Mouse (Mus musculus): ENCODE data around the gene Ftl1-ps1. TPM values are rescaled to one million over a fixed set of nuclear protein-coding genes. Genes with fewer than 3 reads are reported as not detected.

Ftl1-ps1 gene
- polyA plus RNA-seq (2016; fragmentation: Nextera tagmentation; extraction: Ambion mirVana), result 91.7 and 104 TPM in 2 replicates

GRCm38 (mm10) chr13:74399298-74399839 is at the start of gene Ftl1-ps1:
TSS of gene Ftl1-ps1 (plus strand) at chr13:74399694.
- ATAC-seq (ENCODE audit: low FRiP score, low read depth), result no peak
- Histone ChIP-seq H3K4me3 (no peak within 1 kb of the TSS), H3K27ac (no peak within 1 kb of the TSS), H3K27me3 (replicated peaks) (no peaks in the 10 kb centered on the region), H3K4me1 (no peaks in the 10 kb centered on the region), H3K9ac (no peak within 1 kb of the TSS), H3K9me3 (no peaks in the 10 kb centered on the region), H3K4me2 (replicated peaks) (peak within 1 kb of the TSS; percentile 38), H3K36me3 (no peaks in the 10 kb centered on the region)
- 11% methylated on average over 11 of the region's 11 CpGs for WGBS

GRCm38 (mm10) chr13:74350435-74350906 is 49.0 kb upstream of the Ftl1-ps1 start:
- Histone ChIP-seq H3K27ac (no peak overlapping the region), H3K36me3 (peaks cover 14% of the 10 kb centered on the region), H3K9ac (peak overlapping the region; percentile 80), H3K9me3 (no peaks in the 10 kb centered on the region), H3K27me3 (replicated peaks) (no peaks in the 10 kb centered on the region), H3K4me1 (peaks cover 14% of the 10 kb centered on the region), H3K4me3 (peak overlapping the region; percentile 75), H3K4me2 (replicated peaks) (peak overlapping the region; percentile 63)
- WGBS, result 3% methylated on average over 15 of the region's 15 CpGs
- ATAC-seq (ENCODE audit: low FRiP score, low read depth), result peak; percentile 66

- Histone ChIP-seq H3K9ac (no peak overlapping the region), H3K9me3 (no peaks in the 10 kb centered on the region), H3K36me3 (peaks cover 47% of the 10 kb centered on the region), H3K4me2 (replicated peaks) (no peak overlapping the region), H3K4me3 (no peak overlapping the region), H3K4me1 (no peaks in the 10 kb centered on the region), H3K27me3 (replicated peaks) (no peaks in the 10 kb centered on the region), H3K27ac (no peak overlapping the region)
- ATAC-seq (ENCODE audit: low FRiP score, low read depth), result no peak
- WGBS, result 97% methylated on average over 13 of the region's 13 CpGs
These were observed 43.0 kb upstream of the Ftl1-ps1 start for GRCm38 (mm10) chr13:74356491-74356890.

- Histone ChIP-seq H3K27ac (no peak overlapping the region), H3K36me3 (peaks cover 25% of the 10 kb centered on the region), H3K4me2 (replicated peaks) (no peak overlapping the region), H3K4me3 (no peak overlapping the region), H3K4me1 (no peaks in the 10 kb centered on the region), H3K9me3 (no peaks in the 10 kb centered on the region), H3K9ac (no peak overlapping the region), H3K27me3 (replicated peaks) (no peaks in the 10 kb centered on the region)
- ATAC-seq (ENCODE audit: low FRiP score, low read depth), result no peak
- WGBS, result 79% methylated on average over 2 of the region's 2 CpGs
These were observed 37.3 kb upstream of the Ftl1-ps1 start for GRCm38 (mm10) chr13:74362218-74362617.

- Histone ChIP-seq H3K9me3 (no peaks in the 10 kb centered on the region), H3K4me2 (replicated peaks) (no peak overlapping the region), H3K9ac (no peak overlapping the region), H3K4me3 (no peak overlapping the region), H3K36me3 (peaks cover 21% of the 10 kb centered on the region), H3K4me1 (no peaks in the 10 kb centered on the region), H3K27ac (no peak overlapping the region), H3K27me3 (replicated peaks) (no peaks in the 10 kb centered on the region)
- 91% methylated on average over 13 of the region's 13 CpGs for WGBS
- 0 out of 2 replicates have a peak, but pooled peaks have one; percentile 28 for ATAC-seq (ENCODE audit: low FRiP score, low read depth)
These were observed 36.2 kb upstream of the Ftl1-ps1 start for GRCm38 (mm10) chr13:74363176-74363858.

GRCm38 (mm10) chr13:74363859-74364235 is 35.6 kb upstream of the Ftl1-ps1 start, which contains the start of gene Lrrc14b:
TSS of gene Lrrc14b (minus strand) at chr13:74364005.
- no peak within 1 kb of the TSS for H3K4me2 ChIP-seq (replicated peaks)
- H3K27me3 ChIP-seq (replicated peaks), result no peaks in the 10 kb centered on the region
- peaks cover 16% of the 10 kb centered on the region for H3K36me3 ChIP-seq
- H3K9ac ChIP-seq, result no peak within 1 kb of the TSS
- 91% methylated on average over 8 of the region's 8 CpGs for WGBS
- H3K27ac ChIP-seq, result no peak within 1 kb of the TSS
- no peaks in the 10 kb centered on the region for H3K4me1 ChIP-seq
- no peak for ATAC-seq (ENCODE audit: low FRiP score, low read depth)
- H3K4me3 ChIP-seq, result no peak within 1 kb of the TSS
- H3K9me3 ChIP-seq, result no peaks in the 10 kb centered on the region

GRCm38 (mm10) chr13:74381533-74382276 is 17.8 kb upstream of the Ftl1-ps1 start:
- Histone ChIP-seq H3K4me3 (no peak overlapping the region), H3K27ac (no peak overlapping the region), H3K36me3 (no peaks in the 10 kb centered on the region), H3K9me3 (no peaks in the 10 kb centered on the region), H3K4me2 (replicated peaks) (no peak overlapping the region), H3K9ac (no peak overlapping the region), H3K27me3 (replicated peaks) (no peaks in the 10 kb centered on the region), H3K4me1 (0 out of 2 replicates have a peak, but pooled peaks cover 8% of the 10 kb centered on the region)
- 48% methylated on average over 10 of the region's 10 CpGs for WGBS
- no peak for ATAC-seq (ENCODE audit: low FRiP score, low read depth)

GRCm38 (mm10) chr13:74382289-74382688 is 17.2 kb upstream of the Ftl1-ps1 start:
- Histone ChIP-seq H3K4me3 (no peak overlapping the region), H3K9ac (no peak overlapping the region), H3K9me3 (no peaks in the 10 kb centered on the region), H3K27ac (no peak overlapping the region), H3K27me3 (replicated peaks) (no peaks in the 10 kb centered on the region), H3K4me2 (replicated peaks) (no peak overlapping the region), H3K36me3 (no peaks in the 10 kb centered on the region), H3K4me1 (0 out of 2 replicates have a peak, but pooled peaks cover 8% of the 10 kb centered on the region)
- 0 out of 2 replicates have a peak, but pooled peaks have one; percentile 25 for ATAC-seq (ENCODE audit: low FRiP score, low read depth)
- WGBS, result 19% methylated on average over 3 of the region's 3 CpGs

GRCm38 (mm10) chr13:74389730-74390129 is 9.8 kb upstream of the Ftl1-ps1 start:
- H3K4me2 ChIP-seq (replicated peaks), result peak overlapping the region; percentile 57
- WGBS, result 71% methylated on average over 6 of the region's 6 CpGs
- no peaks in the 10 kb centered on the region for H3K4me1 ChIP-seq
- ATAC-seq (ENCODE audit: low FRiP score, low read depth), result 0 out of 2 replicates have a peak, but pooled peaks have one; percentile 6
- no peaks in the 10 kb centered on the region for H3K9me3 ChIP-seq
- no peaks in the 10 kb centered on the region for H3K27me3 ChIP-seq (replicated peaks)
- H3K9ac ChIP-seq, result no peak overlapping the region
- H3K36me3 ChIP-seq, result no peaks in the 10 kb centered on the region
- no peak overlapping the region for H3K4me3 ChIP-seq
- no peak overlapping the region for H3K27ac ChIP-seq

GRCm38 (mm10) chr13:74390371-74390990 is 9.0 kb upstream of the Ftl1-ps1 start, which contains the start of gene Zfp72:
TSS of gene Zfp72 (minus strand) at chr13:74390836.
- H3K4me1 ChIP-seq, result no peaks in the 10 kb centered on the region
- H3K9ac ChIP-seq, result peak within 1 kb of the TSS; percentile 42
- H3K36me3 ChIP-seq, result no peaks in the 10 kb centered on the region
- no peaks in the 10 kb centered on the region for H3K9me3 ChIP-seq
- ATAC-seq (ENCODE audit: low FRiP score, low read depth), result peak; percentile 94
- no peaks in the 10 kb centered on the region for H3K27me3 ChIP-seq (replicated peaks)
- H3K27ac ChIP-seq, result no peak within 1 kb of the TSS
- peak within 1 kb of the TSS; percentile 58 for H3K4me3 ChIP-seq
- H3K4me2 ChIP-seq (replicated peaks), result peak within 1 kb of the TSS; percentile 57
- under 1% methylated on average over 14 of the region's 14 CpGs for WGBS

GRCm38 (mm10) chr13:74391156-74391555 is 8.3 kb upstream of the Ftl1-ps1 start:
- Histone ChIP-seq H3K9ac (no peak overlapping the region), H3K4me1 (no peaks in the 10 kb centered on the region), H3K4me3 (no peak overlapping the region), H3K27me3 (replicated peaks) (no peaks in the 10 kb centered on the region), H3K27ac (no peak overlapping the region), H3K36me3 (no peaks in the 10 kb centered on the region), H3K9me3 (no peaks in the 10 kb centered on the region), H3K4me2 (replicated peaks) (no peak overlapping the region)
- 80% methylated on average over 2 of the region's 2 CpGs for WGBS
- ATAC-seq (ENCODE audit: low FRiP score, low read depth), result peak; percentile 42; the same call in 1 of the 2 replicates

Measured in neural tube, embryonic 12.5 days (tissue).